Mouse (Mus musculus) hindbrain, embryonic 14.5 days (tissue): ENCODE results near the gene Lrmda. TPM values are rescaled to one million over a fixed set of nuclear protein-coding genes. Genes with fewer than 3 reads are reported as not detected.
A peak's percentile ranks its signal among the peaks of the same experiment; 100 is the strongest.

Source experiments
- ATAC-seq: fragments of 200-750 bp; cut with Nextera tagmentation; 2 replicates; pipeline ENCODE4 v1.8.0; 2017; ENCODE audit warnings: moderate number of reproducible peaks, mild to moderate bottlenecking, moderate TSS enrichment, moderate library complexity; ENCODE audit not compliant: low FRiP score
- DNase-seq: peaks from one replicate; pipeline ENCODE4 v3.0.0-alpha.2; 2015; ENCODE audit warnings: low spot score
- H3K27ac ChIP-seq: fragments of 300-500 bp; sonication (generic); 2 replicates; pipeline ENCODE4 v1.5.1; 2014; ENCODE audit warnings: mild to moderate bottlenecking, moderate library complexity
- H3K27me3 ChIP-seq: fragments of 300-500 bp; sonication (generic); 2 replicates; pipeline ENCODE4 v1.6.1; 2014; ENCODE audit warnings: mild to moderate bottlenecking, low read length, mixed read lengths; ENCODE audit not compliant: control insufficient read depth, insufficient read depth
- H3K36me3 ChIP-seq: fragments of 300-500 bp; sonication (generic); replicated peaks from 2 replicates; pipeline ENCODE4 v1.6.1; 2014; ENCODE audit not compliant: control insufficient read depth, insufficient read depth
- H3K4me1 ChIP-seq: fragments of 300-500 bp; sonication (generic); replicated peaks from 2 replicates; pipeline ENCODE4 v1.6.1; 2014; ENCODE audit warnings: antibody characterized with exemption, low read length, mixed read lengths; ENCODE audit not compliant: control insufficient read depth, insufficient read depth
- H3K4me2 ChIP-seq: fragments of 300-500 bp; sonication (generic); replicated peaks from 2 replicates; pipeline ENCODE4 v1.6.1; 2014; ENCODE audit warnings: mild to moderate bottlenecking, moderate library complexity
- H3K4me3 ChIP-seq: fragments of 300-500 bp; sonication (generic); replicated peaks from 2 replicates; pipeline ENCODE4 v1.5.1; 2014; ENCODE audit warnings: mild to moderate bottlenecking, low read length
- H3K9ac ChIP-seq: fragments of 300-500 bp; sonication (generic); 2 replicates; pipeline ENCODE4 v1.6.1; 2014
- H3K9me3 ChIP-seq: fragments of 300-500 bp; sonication (generic); 2 replicates; pipeline ENCODE4 v1.6.1; 2016; ENCODE audit warnings: low read length; ENCODE audit not compliant: control insufficient read depth
- WGBS: fragments of 180-500 bp; shearing (Covaris S2); extraction: QIAGEN DNeasy Blood & Tissue Kit; methylation state at CpG from one replicate; pipeline ENCODE4 v1.1.7; 2014; 5-methylcytosine and 5-hydroxymethylcytosine counted together
- polyA plus RNA-seq: library from polyadenylated mRNA; unstranded; fragments of >200 nt; fragmentation: Nextera tagmentation; extraction: Ambion mirVana; gene quantifications from 2 replicates; pipeline ENCODE4 v1.2.1, GENCODE M21; 2014

Lrmda gene
- polyA plus RNA-seq, 1 experiment from 2014 or later: 0.64 TPM

- DNase-seq (no peak), ATAC-seq (no peak)
- 93% methylated on average over 1 of the region's 1 CpGs for WGBS
These were observed 191.1 kb downstream of the Lrmda start for GRCm38 (mm10) chr14:22210601-22211000.

GRCm38 (mm10) chr14:22218183-22218582, 198.7 kb downstream of the Lrmda start:
- no peaks in the 10 kb centered on the region for H3K9me3 ChIP-seq
- ATAC-seq (no peak), DNase-seq (no peak)
- H3K4me1 ChIP-seq: no peaks in the 10 kb centered on the region; the same call in 1 of the 2 replicates
- H3K4me3 ChIP-seq: no peak overlapping the region
- no peak overlapping the region for H3K4me2 ChIP-seq
- H3K36me3 ChIP-seq: no peaks in the 10 kb centered on the region
- 91% methylated on average over 4 of the region's 4 CpGs for WGBS
- no peak overlapping the region for H3K9ac ChIP-seq
- H3K27ac ChIP-seq: no peak overlapping the region
- no peaks in the 10 kb centered on the region for H3K27me3 ChIP-seq

More at GRCm38 (mm10) chr14:22210601-22211000, 191.1 kb downstream of the Lrmda start:
- H3K4me2 ChIP-seq: no peak overlapping the region
- no peaks in the 10 kb centered on the region; the same call in 1 of the 2 replicates for H3K4me1 ChIP-seq
- H3K36me3 ChIP-seq: no peaks in the 10 kb centered on the region
- H3K9me3 ChIP-seq: no peaks in the 10 kb centered on the region
- H3K27ac ChIP-seq: no peak overlapping the region
- no peak overlapping the region for H3K9ac ChIP-seq
- H3K27me3 ChIP-seq: peaks cover 3% of the 10 kb centered on the region
- no peak overlapping the region for H3K4me3 ChIP-seq

- no peak for ATAC-seq
- no peak overlapping the region for H3K27ac ChIP-seq
- no peak for DNase-seq
- H3K4me2 ChIP-seq: no peak overlapping the region
- H3K4me3 ChIP-seq: no peak overlapping the region
- 83% methylated on average over 1 of the region's 1 CpGs for WGBS
- no peaks in the 10 kb centered on the region for H3K9me3 ChIP-seq
- no peak overlapping the region for H3K9ac ChIP-seq
- H3K4me1 ChIP-seq: no peaks in the 10 kb centered on the region
- 0 out of 2 replicates have a peak, but pooled peaks cover 3% of the 10 kb centered on the region for H3K27me3 ChIP-seq
- no peaks in the 10 kb centered on the region for H3K36me3 ChIP-seq
These were observed 202.5 kb downstream of the Lrmda start for GRCm38 (mm10) chr14:22222038-22222437.

GRCm38 (mm10) chr14:22222574-22222973, 203.1 kb downstream of the Lrmda start:
- H3K4me1 ChIP-seq: no peaks in the 10 kb centered on the region
- H3K27me3 ChIP-seq: 0 out of 2 replicates have a peak, but pooled peaks cover 3% of the 10 kb centered on the region
- ATAC-seq (no peak), DNase-seq (no peak)
- no peak overlapping the region for H3K27ac ChIP-seq
- WGBS: 85% methylated on average over 3 of the region's 3 CpGs
- H3K4me3 ChIP-seq: no peak overlapping the region
- H3K9me3 ChIP-seq: no peaks in the 10 kb centered on the region
- H3K36me3 ChIP-seq: no peaks in the 10 kb centered on the region
- no peak overlapping the region for H3K9ac ChIP-seq
- no peak overlapping the region for H3K4me2 ChIP-seq

GRCm38 (mm10) chr14:22226205-22226604, 206.7 kb downstream of the Lrmda start:
- H3K27me3 ChIP-seq: 0 out of 2 replicates have a peak, but pooled peaks cover 3% of the 10 kb centered on the region
- ATAC-seq (no peak), DNase-seq (no peak)
- H3K27ac ChIP-seq: no peak overlapping the region
- no peaks in the 10 kb centered on the region for H3K9me3 ChIP-seq
- WGBS: 86% methylated on average over 2 of the region's 2 CpGs
- H3K4me3 ChIP-seq: no peak overlapping the region
- no peaks in the 10 kb centered on the region for H3K36me3 ChIP-seq
- no peak overlapping the region for H3K9ac ChIP-seq
- no peak overlapping the region for H3K4me2 ChIP-seq
- no peaks in the 10 kb centered on the region for H3K4me1 ChIP-seq

- no peak for ATAC-seq
- no peaks in the 10 kb centered on the region for H3K36me3 ChIP-seq
- no peak overlapping the region for H3K4me3 ChIP-seq
- H3K4me2 ChIP-seq: no peak overlapping the region
- no peak overlapping the region for H3K9ac ChIP-seq
- 86% methylated on average over 7 of the region's 7 CpGs for WGBS
- no peak for DNase-seq
- H3K9me3 ChIP-seq: no peaks in the 10 kb centered on the region
- H3K4me1 ChIP-seq: no peaks in the 10 kb centered on the region
- 0 out of 2 replicates have a peak, but pooled peaks cover 3% of the 10 kb centered on the region for H3K27me3 ChIP-seq
- H3K27ac ChIP-seq: no peak overlapping the region
These were observed 208.9 kb downstream of the Lrmda start for GRCm38 (mm10) chr14:22228253-22228968.

- ATAC-seq (0 out of 2 replicates have a peak, but pooled peaks have one; percentile 48), DNase-seq (no peak)
- no peaks in the 10 kb centered on the region for H3K36me3 ChIP-seq
- peaks cover 12% of the 10 kb centered on the region for H3K4me1 ChIP-seq
- 30% methylated on average over 3 of the region's 3 CpGs for WGBS
- H3K4me3 ChIP-seq: no peak overlapping the region
- no peaks in the 10 kb centered on the region for H3K9me3 ChIP-seq
- H3K9ac ChIP-seq: no peak overlapping the region
- H3K4me2 ChIP-seq: no peak overlapping the region
- H3K27me3 ChIP-seq: no peaks in the 10 kb centered on the region
- H3K27ac ChIP-seq: peak overlapping the region; percentile 14; the same call in 1 of the 2 replicates
These were observed 220.8 kb downstream of the Lrmda start for GRCm38 (mm10) chr14:22240315-22240714.

- Histone ChIP-seq H3K4me3 (no peak overlapping the region), H3K9me3 (no peaks in the 10 kb centered on the region), H3K4me1 (peaks cover 25% of the 10 kb centered on the region), H3K9ac (no peak overlapping the region), H3K36me3 (no peaks in the 10 kb centered on the region), H3K27me3 (0 out of 2 replicates have a peak, but pooled peaks cover under 1% of the 10 kb centered on the region), H3K27ac (no peak overlapping the region), H3K4me2 (no peak overlapping the region)
- WGBS: 60% methylated on average over 12 of the region's 12 CpGs
- DNase-seq (no peak), ATAC-seq (no peak)
These were observed 235.9 kb downstream of the Lrmda start for GRCm38 (mm10) chr14:22255458-22255857.

GRCm38 (mm10) chr14:22256274-22256673, 236.8 kb downstream of the Lrmda start:
- Histone ChIP-seq H3K36me3 (no peaks in the 10 kb centered on the region), H3K9ac (no peak overlapping the region), H3K4me3 (no peak overlapping the region), H3K4me1 (peaks cover 25% of the 10 kb centered on the region), H3K4me2 (no peak overlapping the region), H3K27me3 (0 out of 2 replicates have a peak, but pooled peaks cover 3% of the 10 kb centered on the region), H3K27ac (no peak overlapping the region), H3K9me3 (no peaks in the 10 kb centered on the region)
- 89% methylated on average over 12 of the region's 12 CpGs for WGBS
- no peak for ATAC-seq
- DNase-seq: no peak
